Mouse (Mus musculus) ES-Bruce4 (cell line): ENCODE results near the gene Tdpoz2. TPM values are rescaled to one million over a fixed set of nuclear protein-coding genes. Genes with fewer than 3 reads are reported as not detected.
"Not testable (repeated sequence)": the region's sequence is repeated elsewhere in the genome, so short reads cannot be mapped to it uniquely, and the experiment has no call there.

ENCODE experiments used
- H3K27ac ChIP-seq: 2 replicates; pipeline ENCODE4 v1.5.1; 2012; ENCODE audit warnings: low read length, inconsistent platforms; ENCODE audit not compliant: insufficient read depth
- H3K27me3 ChIP-seq: 2 replicates; pipeline ENCODE4 v1.6.1; 2012; ENCODE audit warnings: mild to moderate bottlenecking, low read length, inconsistent platforms; ENCODE audit not compliant: control insufficient read depth, poor library complexity, insufficient read depth, severe bottlenecking
- H3K36me3 ChIP-seq: 2 replicates; pipeline ENCODE4 v1.6.1; 2012; ENCODE audit warnings: inconsistent platforms, mild to moderate bottlenecking, low read length, moderate library complexity; ENCODE audit not compliant: control insufficient read depth, poor library complexity, insufficient read depth, severe bottlenecking
- H3K4me1 ChIP-seq: one replicate; pipeline ENCODE4 v1.8.1; 2011; ENCODE audit warnings: low read length; ENCODE audit not compliant: control insufficient read depth, insufficient read depth
- H3K4me3 ChIP-seq: 2 replicates; pipeline ENCODE4 v1.5.1; 2011; ENCODE audit warnings: low read depth, mild to moderate bottlenecking, low read length
- H3K9ac ChIP-seq: 2 replicates; pipeline ENCODE4 v1.6.1; 2012; ENCODE audit warnings: low read depth, mild to moderate bottlenecking, inconsistent platforms; ENCODE audit not compliant: poor library complexity, severe bottlenecking
- H3K9me3 ChIP-seq: replicated peaks from 2 replicates; pipeline ENCODE4 v1.6.1; 2012; ENCODE audit warnings: mild to moderate bottlenecking, low read length, inconsistent platforms; ENCODE audit not compliant: control insufficient read depth, poor library complexity, insufficient read depth, severe bottlenecking
- CTCF ChIP-seq: IDR thresholded peaks from one replicate; pipeline ENCODE4 v1.8.1; 2011; ENCODE audit warnings: low read depth, low read length
- EP300 ChIP-seq: IDR thresholded peaks from 2 replicates; pipeline ENCODE4 v1.6.1; 2011; ENCODE audit warnings: low read depth, low read length; ENCODE audit not compliant: insufficient read depth
- POLR2A ChIP-seq: IDR thresholded peaks from one replicate; pipeline ENCODE4 v1.8.1; 2011; ENCODE audit warnings: low read length; ENCODE audit not compliant: insufficient read depth
- polyA plus RNA-seq: library from polyadenylated mRNA; stranded (reverse); fragments of >200 nt; gene quantifications from 2 replicates; pipeline ENCODE4 v1.2.4, GENCODE M21; 2011; ENCODE audit warnings: low read depth; ENCODE audit not compliant: missing spikeins, insufficient read depth, insufficient read length

The Tdpoz2 gene
- polyA plus RNA-seq = not detected in 2 replicates

DNA sequence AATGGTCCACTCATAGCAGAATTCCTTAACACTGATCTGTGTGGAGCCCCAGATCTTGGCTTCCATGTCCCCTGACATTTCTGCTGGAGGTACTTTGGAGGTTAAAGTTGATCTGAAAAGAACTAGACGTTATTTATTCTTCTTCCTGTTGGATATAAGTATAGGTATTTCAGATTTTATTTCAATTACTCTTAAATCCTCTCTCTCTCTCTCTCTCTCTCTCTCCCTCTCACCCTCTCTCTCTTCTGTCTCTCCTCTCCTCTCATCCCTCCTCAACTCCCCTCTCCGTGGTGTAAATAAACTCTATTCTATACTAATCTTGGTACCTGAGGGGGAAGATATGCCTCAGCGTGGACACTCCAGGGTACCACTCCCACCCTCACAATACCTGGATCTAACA is at the start of gene Tdpoz2:
Gene Tdpoz2 (minus strand): TSS at position 101 of the 400 bp plus-strand sequence.
- Histone ChIP-seq H3K9ac (no peak within 1 kb of the TSS), H3K4me1 (no peaks in the 10 kb centered on the region), H3K36me3 (no peaks in the 10 kb centered on the region), H3K4me3 (no peak within 1 kb of the TSS), H3K27ac (no peak within 1 kb of the TSS), H3K27me3 (no peaks in the 10 kb centered on the region), H3K9me3 (no peaks in the 10 kb centered on the region)
- no peak for TF ChIP-seq CTCF
- TF ChIP-seq POLR2A = no peak
- no peak for TF ChIP-seq EP300

DNA sequence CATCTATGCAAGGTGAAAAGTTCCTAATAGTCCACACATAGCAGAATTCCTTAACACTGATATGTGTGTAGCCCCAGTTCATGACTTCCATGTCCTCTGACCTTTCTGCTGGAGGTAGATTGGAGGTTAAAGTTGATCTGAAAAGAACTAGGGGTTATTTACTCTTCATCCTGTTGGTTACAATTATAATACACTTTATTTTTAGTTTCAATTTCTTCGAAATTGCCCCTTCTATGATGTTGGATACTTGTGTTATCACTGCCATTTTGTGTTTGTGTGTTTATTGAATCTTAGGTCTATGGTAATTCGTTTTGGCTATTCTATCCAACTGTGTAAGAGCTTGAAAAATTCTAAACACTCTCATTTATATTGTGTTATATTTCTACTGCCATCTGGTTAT is 40.5 kb upstream of the Tdpoz2 start, which contains the start of gene Gm37596:
Gene Gm37596 (minus strand): TSS at position 101 of the 400 bp plus-strand sequence.
- not testable (repeated sequence) for H3K36me3 ChIP-seq, H3K9me3 ChIP-seq, H3K4me3 ChIP-seq, H3K27me3 ChIP-seq, H3K27ac ChIP-seq, H3K4me1 ChIP-seq, H3K9ac ChIP-seq

DNA sequence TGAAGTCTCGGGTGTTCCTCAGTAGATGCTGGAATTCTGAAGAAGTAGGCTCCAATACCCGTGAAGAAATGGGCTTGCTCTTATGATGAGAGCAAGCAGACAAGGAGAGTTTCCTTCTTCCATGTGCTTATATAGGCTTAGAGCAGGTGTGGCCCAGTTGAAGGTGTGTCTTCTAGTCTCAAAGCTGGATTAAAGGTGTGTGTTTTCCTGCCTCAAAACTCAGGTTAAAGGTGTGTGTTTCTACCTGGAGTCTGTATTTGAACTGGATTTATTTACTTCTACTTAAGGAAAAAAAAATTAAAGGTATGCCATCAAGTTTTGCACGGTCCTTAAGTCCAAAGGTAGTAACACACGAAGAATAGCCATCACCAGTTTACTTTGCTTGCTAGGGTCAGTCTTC is 23.7 kb upstream of the Tdpoz2 start, which contains the start of gene Tdpoz1:
Gene Tdpoz1 (minus strand): TSS at position 101 of the 400 bp plus-strand sequence.
- H3K4me3 ChIP-seq, H3K27ac ChIP-seq: not testable (repeated sequence)

DNA sequence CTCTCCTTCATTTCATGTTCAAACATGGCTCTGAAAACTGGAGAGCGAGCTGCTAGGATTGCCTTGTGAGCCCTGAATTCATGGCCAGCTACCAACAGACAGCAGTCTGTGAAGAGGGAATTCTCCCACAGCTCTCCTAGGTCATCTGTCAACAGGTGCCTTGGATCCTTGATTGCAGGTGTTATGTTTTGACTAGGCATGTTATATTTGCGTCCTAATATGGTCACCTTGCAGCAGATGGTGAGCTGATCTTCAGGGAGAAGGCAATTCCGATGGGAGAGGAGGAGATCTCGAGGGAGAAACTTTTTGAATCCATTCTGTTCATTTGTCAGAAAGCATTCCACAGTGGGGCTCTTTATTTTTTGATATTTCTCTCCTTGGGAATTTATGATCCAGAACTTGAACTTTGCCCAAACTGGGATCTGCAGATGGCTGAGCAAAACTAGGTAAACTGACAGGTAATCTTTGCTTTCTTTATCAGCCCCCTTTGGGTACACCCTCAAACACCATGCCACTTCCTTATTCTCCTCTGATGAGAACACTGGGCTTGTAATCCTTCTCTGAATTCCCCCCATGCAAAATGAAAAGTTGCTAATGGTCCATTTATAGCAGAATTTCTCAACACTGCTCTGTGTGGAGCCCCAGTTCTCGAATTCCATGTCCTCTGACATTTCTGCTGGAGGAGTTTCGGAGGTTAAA is 18.5 kb upstream of the Tdpoz2 start:
- H3K27ac ChIP-seq, H3K4me3 ChIP-seq, H3K4me1 ChIP-seq, H3K9me3 ChIP-seq, H3K36me3 ChIP-seq, H3K9ac ChIP-seq, H3K27me3 ChIP-seq: not testable (repeated sequence)

More for the DNA sequence above, 23.7 kb upstream of the Tdpoz2 start, which contains the start of gene Tdpoz1:
- H3K9ac ChIP-seq, H3K4me1 ChIP-seq, H3K27me3 ChIP-seq, H3K9me3 ChIP-seq, H3K36me3 ChIP-seq: not testable (repeated sequence)

DNA sequence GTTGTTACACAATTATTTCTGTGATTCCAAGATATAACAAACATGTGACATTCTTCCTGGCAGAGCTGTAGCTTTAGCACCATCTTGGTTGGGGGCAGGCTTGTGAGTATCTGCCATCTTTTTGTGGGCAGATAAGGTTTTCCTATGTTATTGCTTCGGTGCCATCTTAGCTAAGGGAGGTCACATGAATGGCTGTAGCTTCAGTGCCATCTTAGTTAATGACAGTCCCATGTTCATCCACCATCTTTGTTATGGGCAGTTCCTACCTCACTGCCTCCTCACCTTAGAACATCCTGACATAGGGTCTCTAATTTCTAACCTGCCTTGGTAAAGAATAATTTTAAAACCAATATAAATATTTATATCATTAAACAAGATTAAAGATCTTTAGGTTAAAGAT is 1.8 kb upstream of the Tdpoz2 start:
- H3K27ac ChIP-seq = no peak overlapping the region
- no peaks in the 10 kb centered on the region for H3K27me3 ChIP-seq
- no peak for TF ChIP-seq CTCF
- H3K9me3 ChIP-seq = no peaks in the 10 kb centered on the region
- no peak overlapping the region for H3K9ac ChIP-seq
- H3K4me1 ChIP-seq = no peaks in the 10 kb centered on the region
- H3K36me3 ChIP-seq = no peaks in the 10 kb centered on the region
- H3K4me3 ChIP-seq = no peak overlapping the region

DNA sequence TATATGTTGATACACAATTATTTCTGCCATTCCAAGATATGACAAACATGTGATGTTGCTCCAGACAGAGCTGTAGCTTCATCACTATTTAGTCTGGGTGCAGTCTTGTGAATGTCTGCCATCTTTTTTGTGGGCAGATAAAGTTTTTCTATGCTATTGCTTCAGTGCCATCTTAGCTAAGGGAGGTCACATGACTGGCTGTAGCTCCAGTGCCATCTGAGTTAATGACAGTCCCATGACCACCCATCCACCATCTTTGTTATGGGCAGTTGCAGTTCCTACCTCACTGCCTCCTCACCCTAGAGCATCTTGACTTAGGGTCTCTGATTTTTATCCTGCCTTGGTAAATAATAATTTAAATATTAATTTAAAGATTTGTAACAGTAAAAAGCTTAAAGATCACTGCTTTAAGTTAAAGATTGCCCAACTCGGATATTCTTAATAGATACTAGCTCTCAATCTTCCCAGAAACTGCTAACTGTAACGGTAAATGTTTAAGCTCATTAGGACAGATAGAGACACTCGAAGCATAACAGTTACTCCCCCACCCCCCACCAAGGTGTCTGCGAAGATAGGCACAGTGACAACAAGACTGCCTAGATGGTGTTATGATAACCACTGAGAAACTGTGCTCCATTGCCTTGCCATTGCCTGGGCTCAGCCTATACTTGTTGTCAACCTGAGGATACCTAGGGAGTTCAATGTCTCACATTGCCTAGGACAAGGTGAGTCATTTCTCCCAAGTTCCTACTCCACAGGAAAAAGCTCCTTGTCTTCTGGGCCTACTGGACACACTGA is 21.4 kb downstream of the Tdpoz2 start:
- H3K36me3 ChIP-seq, H3K9ac ChIP-seq: not testable (repeated sequence)

More for the DNA sequence above, 21.4 kb downstream of the Tdpoz2 start:
- not testable (repeated sequence) for H3K4me1 ChIP-seq, H3K4me3 ChIP-seq, H3K27me3 ChIP-seq, H3K27ac ChIP-seq, H3K9me3 ChIP-seq
